Mouse (Mus musculus) heart, embryonic 13.5 days (tissue): ENCODE measurements around the gene Gm7978. TPM values are rescaled to one million over a fixed set of nuclear protein-coding genes. Genes with fewer than 3 reads are reported as not detected.
"Not testable (repeated sequence)": the region's sequence is repeated elsewhere in the genome, so short reads cannot be mapped to it uniquely, and the experiment has no call there.

Experiments used
- ATAC-seq: fragments of 200-750 bp; cut with Nextera tagmentation; 2 replicates; pipeline ENCODE4 v1.8.0; 2017; ENCODE audit warnings: moderate TSS enrichment; ENCODE audit not compliant: insufficient number of reproducible peaks, low FRiP score, low TSS enrichment; ENCODE audit errors: extremely low read depth
- H3K27ac ChIP-seq: fragments of 300-500 bp; sonication (generic); replicated peaks from 2 replicates; pipeline ENCODE4 v1.5.1; 2015; ENCODE audit warnings: moderate library complexity, mild to moderate bottlenecking, inconsistent platforms
- H3K27me3 ChIP-seq: fragments of 300-500 bp; sonication (generic); replicated peaks from 2 replicates; pipeline ENCODE4 v1.6.1; 2015; ENCODE audit warnings: mild to moderate bottlenecking, inconsistent platforms
- H3K36me3 ChIP-seq: fragments of 300-500 bp; sonication (generic); 2 replicates; pipeline ENCODE4 v1.6.1; 2015; ENCODE audit warnings: mild to moderate bottlenecking, inconsistent platforms
- H3K4me1 ChIP-seq: fragments of 300-500 bp; sonication (generic); 2 replicates; pipeline ENCODE4 v1.6.1; 2015; ENCODE audit warnings: inconsistent platforms
- H3K4me2 ChIP-seq: fragments of 300-500 bp; sonication (generic); 2 replicates; pipeline ENCODE4 v1.6.1; 2015; ENCODE audit warnings: inconsistent platforms, mild to moderate bottlenecking, moderate library complexity
- H3K4me3 ChIP-seq: fragments of 300-500 bp; sonication (generic); 2 replicates; pipeline ENCODE4 v1.5.1; 2015; ENCODE audit warnings: moderate library complexity, mild to moderate bottlenecking, inconsistent platforms
- H3K9ac ChIP-seq: fragments of 300-500 bp; sonication (generic); 2 replicates; pipeline ENCODE4 v1.6.1; 2015; ENCODE audit warnings: inconsistent platforms, mild to moderate bottlenecking, moderate library complexity
- H3K9me3 ChIP-seq: fragments of 300-500 bp; sonication (generic); 2 replicates; pipeline ENCODE4 v1.6.1; 2016; ENCODE audit warnings: inconsistent platforms
- WGBS: fragments of 180-500 bp; shearing (Covaris S2); methylation state at CpG from one replicate; pipeline ENCODE4 v1.1.7; 2015; ENCODE audit warnings: mixed read lengths; 5-methylcytosine and 5-hydroxymethylcytosine counted together
- polyA plus RNA-seq: library from polyadenylated mRNA; unstranded; fragments of >200 nt; fragmentation: Nextera tagmentation; extraction: Ambion mirVana; gene quantifications from 2 replicates; pipeline ENCODE4 v1.2.1, GENCODE M21; 2015

Gm7978 gene
- polyA plus RNA-seq = not detected in 2 replicates

DNA sequence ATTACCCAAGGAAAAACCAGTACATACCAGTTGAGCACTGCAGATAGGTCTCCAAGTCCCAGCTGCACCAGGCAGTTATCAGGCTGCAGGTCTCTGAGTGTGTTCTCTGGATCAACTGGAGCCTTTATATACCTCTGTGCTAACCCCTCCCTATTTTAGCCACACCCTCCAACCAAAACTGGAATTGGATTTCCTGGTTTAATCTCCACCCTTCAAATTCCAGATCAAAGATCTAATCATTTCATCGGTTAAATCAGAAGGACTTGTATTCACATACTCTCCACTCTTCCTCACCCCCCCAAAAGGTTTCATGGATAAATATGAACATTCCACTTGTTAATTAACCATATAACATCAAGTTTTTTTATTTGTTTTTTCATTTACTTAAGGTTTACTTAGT is at the start of gene Gm7978:
Gene Gm7978 (minus strand): TSS at position 101 of the 400 bp plus-strand sequence.
- not testable (repeated sequence) for H3K27me3 ChIP-seq, ATAC-seq, H3K27ac ChIP-seq, H3K4me1 ChIP-seq, H3K4me2 ChIP-seq, H3K36me3 ChIP-seq, H3K9ac ChIP-seq, H3K4me3 ChIP-seq, H3K9me3 ChIP-seq
- WGBS = no CpG with 5 or more reads among the region's 1 CpGs

DNA sequence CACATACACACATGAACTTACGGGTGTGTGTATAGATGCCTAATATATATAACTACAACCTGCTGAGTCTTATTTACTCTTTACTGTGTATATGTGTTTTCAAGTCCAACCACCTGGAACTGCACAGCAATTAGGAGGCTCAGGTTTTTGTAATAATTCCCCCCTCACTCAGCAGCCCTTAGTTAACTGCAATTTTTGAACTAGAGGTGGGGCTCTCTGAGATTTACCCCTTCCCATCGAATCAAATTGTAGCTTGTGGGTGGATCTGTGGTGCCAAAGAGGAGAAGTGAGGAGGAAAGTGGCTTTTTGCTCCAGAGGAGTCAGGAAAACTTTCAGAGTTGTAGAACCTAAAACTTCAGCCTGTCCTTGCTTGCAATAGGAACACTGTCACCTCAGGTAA is 39.7 kb upstream of the Gm7978 start, which contains the start of gene E330014E10Rik:
Gene E330014E10Rik (plus strand): TSS at position 301 of the 400 bp plus-strand sequence.
- H3K9me3 ChIP-seq, H3K9ac ChIP-seq: not testable (repeated sequence)
- WGBS = no CpG with 5 or more reads among the region's 2 CpGs

DNA sequence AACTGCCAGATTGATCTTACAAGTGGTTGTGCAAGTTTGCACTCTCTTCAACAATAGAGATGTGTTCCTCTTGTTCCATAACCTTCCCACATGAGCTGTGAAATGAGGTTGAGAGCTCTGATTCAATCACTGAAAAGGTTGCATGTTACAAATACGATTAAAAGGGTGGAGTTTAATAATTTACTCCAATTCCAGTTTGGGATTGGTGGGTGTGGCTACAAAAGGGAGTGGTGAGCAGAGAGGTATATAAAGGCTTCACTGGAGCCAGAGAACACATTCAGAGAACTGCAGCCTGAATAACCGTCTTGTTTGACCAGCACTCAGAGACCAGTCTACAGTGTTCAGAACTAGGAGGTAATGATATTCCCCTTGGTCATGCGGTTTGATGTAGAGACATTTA is 5.7 kb upstream of the Gm7978 start, which contains the start of gene Gm7982:
Gene Gm7982 (plus strand): TSS at position 301 of the 400 bp plus-strand sequence.
- not testable (repeated sequence) for H3K36me3 ChIP-seq, H3K4me1 ChIP-seq, H3K9me3 ChIP-seq, H3K4me3 ChIP-seq, H3K27me3 ChIP-seq, H3K9ac ChIP-seq, ATAC-seq, H3K4me2 ChIP-seq, H3K27ac ChIP-seq
- WGBS = no CpG with 5 or more reads among the region's 3 CpGs

More for the DNA sequence above, 39.7 kb upstream of the Gm7978 start, which contains the start of gene E330014E10Rik:
- not testable (repeated sequence) for H3K27ac ChIP-seq, ATAC-seq, H3K36me3 ChIP-seq, H3K4me1 ChIP-seq, H3K27me3 ChIP-seq, H3K4me3 ChIP-seq, H3K4me2 ChIP-seq

Other genes starting within 250 kb of the Gm7978 start
- gene Gm3286, start 225.4 kb downstream of the Gm7978 start, polyA plus RNA-seq = not detected in 2 replicates
- not detected in 2 replicates for gene Gm7971, start 141.3 kb downstream of the Gm7978 start, polyA plus RNA-seq
- not detected in 2 replicates for gene Gm7982, start 5.8 kb upstream of the Gm7978 start, polyA plus RNA-seq
- gene E330014E10Rik, start 39.8 kb upstream of the Gm7978 start, polyA plus RNA-seq = not detected in 2 replicates
- gene Cxcl13, start 220.8 kb upstream of the Gm7978 start, polyA plus RNA-seq = 2.4 and 5.3 TPM in 2 replicates